ENCODE assay signal across 16 mouse cellular contexts in the genomic region with DNA sequence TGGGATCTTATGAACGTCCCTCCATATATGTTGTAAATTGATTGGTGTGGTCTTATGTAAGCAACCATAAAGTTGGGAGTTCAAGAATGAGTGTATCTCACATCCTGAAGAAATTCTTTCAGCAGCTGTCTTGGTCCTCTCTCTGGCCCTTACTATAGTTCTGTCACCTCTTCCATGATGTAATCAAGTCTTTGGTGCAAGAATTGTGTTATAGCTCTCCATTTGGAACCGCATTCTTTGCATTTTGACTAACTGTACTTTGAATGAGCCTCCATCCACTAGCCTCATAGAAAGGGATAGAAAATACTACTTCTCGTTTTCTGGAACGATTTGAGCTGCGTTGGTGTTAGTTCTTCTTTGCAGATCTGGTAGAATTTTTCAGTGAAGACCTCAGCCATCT.
"Had no signal": no experiment of that assay in that cellular context is flagged by ENCODE, and none has a peak within 500 bp of the region (broad histone marks: within the 10 kb centered on the region; RNA-seq: fewer than 3 reads in every experiment).

No protein-coding gene starts in this region.

- H3K4me1 ChIP-seq: neural tube, embryonic 12.5 days; neural tube, embryonic 13.5 days; neural tube, embryonic 15.5 days; stomach, embryonic 15.5 days had no signal

- H3K4me3 ChIP-seq: neural tube, embryonic 12.5 days; neural tube, embryonic 13.5 days; neural tube, embryonic 15.5 days; stomach, embryonic 15.5 days had no signal

- H3K27me3 ChIP-seq: neural tube, embryonic 12.5 days; neural tube, embryonic 13.5 days; neural tube, embryonic 15.5 days; stomach, embryonic 15.5 days had no signal

- DNase-seq: retina, postnatal 1 day; right cerebral cortex, adult 18-20 months; right cerebral cortex, postnatal 14 days; right cerebral cortex, postnatal 25 days; right cerebral cortex, postnatal 4 days; spleen, adult 18-20 months; thymus, adult 18-20 months; thymus, adult 2 months; thymus, postnatal 14 days; thymus, postnatal 25 days; thymus, postnatal 4 days had no signal

- H3K9ac ChIP-seq: neural tube, embryonic 12.5 days; neural tube, embryonic 13.5 days; neural tube, embryonic 15.5 days; stomach, embryonic 15.5 days had no signal

- H3K36me3 ChIP-seq: neural tube, embryonic 12.5 days; neural tube, embryonic 13.5 days; neural tube, embryonic 15.5 days; stomach, embryonic 15.5 days had no signal

- H3K27ac ChIP-seq: neural tube, embryonic 12.5 days; neural tube, embryonic 13.5 days; neural tube, embryonic 15.5 days; stomach, embryonic 15.5 days; stomach, postnatal 0 days had no signal

- H3K4me2 ChIP-seq: neural tube, embryonic 12.5 days; neural tube, embryonic 13.5 days; neural tube, embryonic 15.5 days; stomach, embryonic 15.5 days had no signal

- H3K9me3 ChIP-seq: neural tube, embryonic 12.5 days; neural tube, embryonic 13.5 days; neural tube, embryonic 15.5 days; stomach, embryonic 15.5 days had no signal
